Mouse (Mus musculus) liver, embryonic 14.5 days (tissue): ENCODE results near the gene B3gnt6. TPM values are rescaled to one million over a fixed set of nuclear protein-coding genes. Genes with fewer than 3 reads are reported as not detected.
"Not testable (repeated sequence)": the region's sequence is repeated elsewhere in the genome, so short reads cannot be mapped to it uniquely, and the experiment has no call there.

Experiments used
- ATAC-seq: fragments of 200-750 bp; cut with Nextera tagmentation; 2 replicates; pipeline ENCODE4 v1.8.0; 2017; ENCODE audit warnings: moderate number of reproducible peaks, mild to moderate bottlenecking, moderate library complexity; ENCODE audit not compliant: insufficient read depth
- DNase-seq, 3 experiments: peaks; one replicate each; pipeline ENCODE4 v3.0.0-alpha.2; 2012 to 2013; ENCODE audit warnings: low read depth in 3 of 3, low spot score in 3 of 3
- H3K27ac ChIP-seq: fragments of 300-500 bp; sonication (generic); 2 replicates; pipeline ENCODE4 v1.5.1; 2014; ENCODE audit warnings: moderate library complexity, mild to moderate bottlenecking, control low read depth, inconsistent platforms
- H3K27me3 ChIP-seq: fragments of 300-500 bp; sonication (generic); 2 replicates; pipeline ENCODE4 v1.6.1; 2014; ENCODE audit warnings: mild to moderate bottlenecking, low read length, moderate library complexity; ENCODE audit not compliant: control insufficient read depth, insufficient read depth
- H3K36me3 ChIP-seq: fragments of 300-500 bp; sonication (generic); replicated peaks from 2 replicates; pipeline ENCODE4 v1.6.1; 2014; ENCODE audit warnings: low read depth; ENCODE audit not compliant: control insufficient read depth, insufficient read depth
- H3K4me1 ChIP-seq, 2 experiments: fragments of 200-500 bp in 1 of 2; fragments of 300-500 bp in 1 of 2; sonication (generic) in 1 of 2; replicated peaks; 2 replicates each; pipeline ENCODE4 v1.6.1; 2012 to 2014; ENCODE audit warnings: antibody characterized with exemption in 1 of 2, inconsistent platforms in 1 of 2, low read length in 1 of 2; ENCODE audit not compliant: control insufficient read depth in 2 of 2, insufficient read depth in 2 of 2
- H3K4me2 ChIP-seq: fragments of 300-500 bp; sonication (generic); 2 replicates; pipeline ENCODE4 v1.6.1; 2014; ENCODE audit warnings: low read depth, mild to moderate bottlenecking, control low read depth, moderate library complexity
- H3K4me3 ChIP-seq, 2 experiments: fragments of 200-500 bp in 1 of 2; fragments of 300-500 bp in 1 of 2; sonication (generic) in 1 of 2; 2 replicates each; pipeline ENCODE4 v1.5.1; 2012 to 2014; ENCODE audit warnings: low read depth in 2 of 2, low read length in 2 of 2, mild to moderate bottlenecking in 2 of 2, control low read depth in 1 of 2, inconsistent platforms in 1 of 2, moderate library complexity in 1 of 2; ENCODE audit not compliant: insufficient read depth in 1 of 2
- H3K9ac ChIP-seq: fragments of 300-500 bp; sonication (generic); replicated peaks from 2 replicates; pipeline ENCODE4 v1.6.1; 2014; ENCODE audit warnings: mild to moderate bottlenecking, control low read depth, moderate library complexity
- H3K9me3 ChIP-seq: fragments of 300-500 bp; sonication (generic); 2 replicates; pipeline ENCODE4 v1.6.1; 2016; ENCODE audit warnings: low read length, mixed read lengths; ENCODE audit not compliant: control insufficient read depth
- CTCF ChIP-seq: IDR thresholded peaks from 2 replicates; pipeline ENCODE4 v1.5.1; 2016; ENCODE audit warnings: antibody characterized with exemption, low read depth, control low read depth
- EP300 ChIP-seq: IDR thresholded peaks from 2 replicates; pipeline ENCODE4 v1.6.1; 2016; ENCODE audit warnings: antibody characterized with exemption, low read depth
- WGBS: fragments of 180-500 bp; shearing (Covaris S2); extraction: QIAGEN DNeasy Blood & Tissue Kit; methylation state at CpG from one replicate; pipeline ENCODE4 v1.1.7; 2014; ENCODE audit not compliant: insufficient replicate concordance; 5-methylcytosine and 5-hydroxymethylcytosine counted together
- polyA plus RNA-seq, 2 experiments: library from polyadenylated mRNA; depleted of rRNA in 1 of 2; stranded (reverse) in 1 of 2; unstranded in 1 of 2; fragments of >200 nt; fragmentation: Nextera tagmentation in 1 of 2; extraction: Ambion mirVana in 1 of 2; gene quantifications; 2 replicates each; pipeline versions ENCODE4 v1.2.1 to v1.2.3; 2012 to 2014

The B3gnt6 gene
- polyA plus RNA-seq, 2 experiments, result 0.03 TPM; not detected in 1

DNA sequence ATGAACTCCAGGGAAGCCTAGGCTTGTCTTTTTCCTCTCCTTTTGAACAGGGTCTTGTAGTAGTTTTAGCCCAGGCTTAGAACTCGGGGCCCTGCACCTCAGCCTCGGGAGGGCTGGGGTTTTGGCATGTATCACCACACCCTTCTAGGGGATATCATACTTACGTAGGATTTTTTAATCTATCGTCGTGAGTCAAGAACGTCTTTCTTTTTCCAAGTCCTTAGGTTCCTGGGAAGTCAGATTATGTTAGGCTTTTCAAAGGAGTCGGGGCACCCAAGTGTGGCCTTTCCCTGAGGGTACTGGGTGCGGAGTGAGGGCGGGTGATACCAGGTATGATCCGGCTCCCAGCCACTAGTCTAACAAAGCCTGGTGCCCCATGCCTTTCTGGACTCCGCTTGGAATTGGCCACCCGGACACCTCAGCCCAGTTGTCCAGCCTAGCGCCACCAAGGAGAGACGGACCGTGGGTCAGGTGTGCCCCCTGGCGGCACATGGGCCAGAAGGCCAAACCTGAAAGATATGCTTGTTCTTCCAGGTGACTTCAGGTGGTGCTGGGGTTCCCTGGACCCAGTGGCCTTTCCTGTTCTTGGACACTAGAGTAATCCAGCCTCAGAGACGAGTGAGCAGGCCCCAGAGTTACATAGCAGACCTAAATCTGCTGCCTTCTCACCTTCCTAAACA lies 7.6 kb downstream of the B3gnt6 start:
- 50% methylated on average over 17 of the region's 17 CpGs for WGBS

GRCm38 (mm10) chr7:98190578-98190977 lies 8.7 kb downstream of the B3gnt6 start:
- H3K27ac ChIP-seq, result no peak overlapping the region
- WGBS, result 54% methylated on average over 1 of the region's 1 CpGs

More for the DNA sequence above, 7.6 kb downstream of the B3gnt6 start:
- Histone ChIP-seq H3K4me3 (no peak overlapping the region), H3K27me3 (peaks cover 45% of the 10 kb centered on the region), H3K4me1 (peaks cover 5 to 8% of the 10 kb centered on the region in 2 experiments; a peak in 3 of 4 replicates), H3K27ac (no peak overlapping the region), H3K36me3 (no peaks in the 10 kb centered on the region), H3K9ac (no peak overlapping the region), H3K4me2 (no peak overlapping the region), H3K9me3 (no peaks in the 10 kb centered on the region)
- no peak for TF ChIP-seq EP300
- peak; percentile 96 for TF ChIP-seq CTCF
- ATAC-seq, result peak; percentile 29; the same call in 1 of the 2 replicates
- no peak for DNase-seq

DNA sequence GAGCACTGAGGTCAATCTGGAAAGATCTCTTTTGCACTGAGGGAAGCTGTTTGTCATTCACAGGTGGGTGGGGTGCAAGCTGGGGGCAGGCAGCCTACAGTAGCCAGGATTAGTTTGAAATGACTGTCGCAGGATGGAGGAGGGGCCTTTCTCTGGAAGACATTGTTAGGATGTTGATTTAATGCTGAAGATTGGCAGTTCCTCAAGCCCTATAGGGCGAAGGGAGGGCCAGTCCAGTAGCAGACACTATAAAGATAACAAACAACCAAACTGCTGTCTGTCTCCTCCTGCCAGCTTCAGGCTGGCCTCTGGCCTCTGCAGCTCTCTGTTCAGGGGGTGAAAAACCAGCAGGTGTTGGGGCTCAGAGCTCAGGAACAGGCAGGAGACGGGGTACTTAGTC lies 9.5 kb downstream of the B3gnt6 start:
- H3K9ac ChIP-seq, result no peak overlapping the region

More at GRCm38 (mm10) chr7:98190578-98190977, 8.7 kb downstream of the B3gnt6 start:
- Histone ChIP-seq H3K4me1 (peaks cover 5 to 10% of the 10 kb centered on the region in 2 experiments; a peak in 3 of 4 replicates), H3K27me3 (peaks cover 36% of the 10 kb centered on the region), H3K36me3 (no peaks in the 10 kb centered on the region), H3K9me3 (no peaks in the 10 kb centered on the region), H3K9ac (no peak overlapping the region), H3K4me2 (no peak overlapping the region), H3K4me3 (no peak overlapping the region)
- ATAC-seq (no peak), DNase-seq (no peak)
- TF ChIP-seq CTCF (peak; percentile 46; the same call in 1 of the 2 replicates), EP300 (no peak)

GRCm38 (mm10) chr7:98188680-98189079 lies 10.6 kb downstream of the B3gnt6 start:
- DNase-seq (no peak), ATAC-seq (no peak)
- H3K36me3 ChIP-seq, result no peaks in the 10 kb centered on the region
- TF ChIP-seq CTCF, result no peak
- TF ChIP-seq EP300, result no peak
- H3K4me2 ChIP-seq, result no peak overlapping the region
- no peak overlapping the region for H3K27ac ChIP-seq
- H3K4me3 ChIP-seq, result no peak overlapping the region
- H3K27me3 ChIP-seq, result peaks cover 17% of the 10 kb centered on the region
- no peak overlapping the region for H3K9ac ChIP-seq
- peaks cover 5 to 10% of the 10 kb centered on the region in 2 experiments; a peak in 3 of 4 replicates for H3K4me1 ChIP-seq
- 83% methylated on average over 2 of the region's 2 CpGs for WGBS
- no peaks in the 10 kb centered on the region for H3K9me3 ChIP-seq

More for the DNA sequence above, 9.5 kb downstream of the B3gnt6 start:
- Histone ChIP-seq H3K4me1 (peaks cover 5 to 10% of the 10 kb centered on the region in 2 experiments; a peak in 3 of 4 replicates), H3K4me2 (no peak overlapping the region), H3K27me3 (peaks cover 28% of the 10 kb centered on the region), H3K9me3 (no peaks in the 10 kb centered on the region), H3K27ac (no peak overlapping the region), H3K36me3 (no peaks in the 10 kb centered on the region), H3K4me3 (no peak overlapping the region)
- DNase-seq, result no peak
- WGBS, result 15% methylated on average over 3 of the region's 3 CpGs
- peak; percentile 47; the same call in 1 of the 2 replicates for ATAC-seq
- TF ChIP-seq EP300, result no peak

GRCm38 (mm10) chr7:98188238-98188637 lies 11.0 kb downstream of the B3gnt6 start:
- Histone ChIP-seq H3K36me3 (no peaks in the 10 kb centered on the region), H3K4me3 (no peak overlapping the region), H3K4me1 (peaks cover 5 to 10% of the 10 kb centered on the region in 2 experiments; a peak in 3 of 4 replicates), H3K9ac (no peak overlapping the region), H3K9me3 (no peaks in the 10 kb centered on the region), H3K4me2 (no peak overlapping the region), H3K27me3 (peaks cover 13% of the 10 kb centered on the region), H3K27ac (no peak overlapping the region)
- DNase-seq, result no peak
- no peak for TF ChIP-seq EP300
- TF ChIP-seq CTCF, result no peak
- no peak for ATAC-seq
- WGBS, result 77% methylated on average over 2 of the region's 2 CpGs

GRCm38 (mm10) chr7:98187332-98187731 lies 11.9 kb downstream of the B3gnt6 start:
- not testable (repeated sequence) for ATAC-seq, H3K27me3 ChIP-seq, H3K4me3 ChIP-seq, H3K4me1 ChIP-seq, H3K9ac ChIP-seq, H3K4me2 ChIP-seq, DNase-seq, H3K27ac ChIP-seq, H3K36me3 ChIP-seq, H3K9me3 ChIP-seq
- 44% methylated on average over 3 of the region's 3 CpGs for WGBS
